Mouse (Mus musculus): ENCODE measurements around the gene Evc.

- TF ChIP-seq POLR2A (IDR thresholded peaks at IDR 0.05; ENCODE audit: low read depth, low read length) (no peak), CTCF (conservative IDR thresholded peaks at IDR 0.05; ENCODE audit: insufficient read depth, insufficient read length, low read depth, low read length) (no peak)
Observed at GRCm38 (mm10) chr5:37244161-37244560, 92.5 kb downstream of the Evc start.
